Mouse (Mus musculus) stomach, postnatal 0 days (tissue): ENCODE results near the gene Gtf3c3.

Source experiments
- CTCF ChIP-seq: IDR thresholded peaks from 2 replicates; pipeline ENCODE4 v1.5.1; 2016; ENCODE audit warnings: antibody characterized with exemption, low read depth, mild to moderate bottlenecking, moderate library complexity
- EP300 ChIP-seq: optimal IDR thresholded peaks from 2 replicates; pipeline ENCODE3; 2016; ENCODE audit warnings: antibody characterized with exemption

DNA sequence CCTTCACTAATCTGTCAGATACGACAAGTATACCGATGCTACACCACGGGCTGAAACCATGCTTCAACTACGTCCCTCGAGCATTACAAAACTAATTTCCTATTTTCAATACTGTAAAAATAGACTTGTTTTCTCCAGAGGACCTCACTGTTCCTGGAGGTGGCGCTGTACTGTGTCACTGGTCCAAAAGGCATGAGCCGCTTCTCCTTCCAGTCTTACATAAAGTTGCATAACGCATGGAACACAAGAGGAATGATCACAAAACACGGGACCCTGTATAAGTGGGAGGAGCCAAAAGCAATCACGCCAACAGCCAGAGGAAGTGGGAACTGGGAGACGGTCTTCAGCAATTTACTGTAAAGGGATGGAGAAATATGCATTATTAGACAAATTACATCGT is 41.7 kb upstream of the Gtf3c3 start:
- TF ChIP-seq CTCF (no peak), EP300 (no peak)
